Mouse (Mus musculus): ENCODE results near the gene Dnah8. TPM values are rescaled to one million over a fixed set of nuclear protein-coding genes. Genes with fewer than 3 reads are reported as not detected.

Dnah8 gene
- polyA plus RNA-seq, 1 experiment from 2014 or later: 4.4 TPM

DNA sequence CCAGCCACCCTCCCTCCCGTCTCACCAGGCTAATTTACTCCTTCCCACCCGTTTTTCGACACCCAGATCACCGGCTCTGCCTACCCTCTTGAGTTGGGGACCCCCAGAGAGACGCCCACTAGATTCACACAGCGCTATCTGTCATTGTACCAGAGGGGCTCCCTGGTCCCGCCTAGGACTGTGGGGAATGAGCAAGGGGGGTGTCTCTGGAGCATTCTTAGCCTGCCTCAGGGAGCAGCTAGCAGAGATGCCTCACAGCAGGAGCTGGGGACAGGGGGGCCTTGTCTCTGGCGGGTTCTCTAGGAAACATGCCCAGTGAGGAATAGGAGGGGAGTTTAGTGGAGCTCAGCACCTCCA is 287.6 kb downstream of the Dnah8 start:
- Histone ChIP-seq H3K9me3 (ENCODE audit: control insufficient read depth, low read length) (no peaks in the 10 kb centered on the region), H3K27me3 (replicated peaks; ENCODE audit: control insufficient read depth, insufficient read depth, low read length) (peaks cover 3% of the 10 kb centered on the region; the same call in 1 of the 2 replicates), H3K9ac (ENCODE audit: low read depth, low read length) (no peak overlapping the region), H3K36me3 (ENCODE audit: control insufficient read depth, insufficient read depth, low read length) (no peaks in the 10 kb centered on the region), H3K4me2 (no peak overlapping the region), H3K4me3 (ENCODE audit: low read depth, low read length) (no peak overlapping the region), H3K27ac (ENCODE audit: low read depth, low read length) (no peak overlapping the region), H3K4me1 (replicated peaks; ENCODE audit: control insufficient read depth, insufficient read depth, low read length) (no peaks in the 10 kb centered on the region)
- WGBS: 50% methylated on average over 8 of the region's 8 CpGs
- ATAC-seq (replicated peaks; ENCODE audit: low FRiP score) (no peak), DNase-seq (ENCODE audit: low spot score) (no peak)

DNA sequence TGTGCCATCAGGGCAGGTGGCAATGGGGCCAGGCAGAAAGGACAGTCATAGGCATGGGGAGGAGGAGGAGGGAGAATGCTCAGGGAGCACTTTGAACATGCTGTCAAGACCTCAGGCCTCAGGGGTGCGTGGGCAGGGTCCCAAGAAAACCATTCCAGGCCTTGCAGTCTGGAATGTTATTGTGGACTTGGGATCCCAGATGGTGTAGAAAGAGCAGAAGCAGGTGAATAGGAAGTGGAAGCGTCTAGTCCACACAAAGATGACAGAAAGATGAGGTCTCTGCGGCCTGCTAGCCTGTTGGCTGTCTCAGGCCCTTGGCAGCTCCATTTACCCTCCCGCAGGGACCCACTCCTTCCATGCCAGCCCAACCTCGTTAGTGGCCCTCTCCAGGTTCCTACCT is 288.4 kb downstream of the Dnah8 start:
- Histone ChIP-seq H3K27ac (ENCODE audit: low read depth, low read length) (no peak overlapping the region), H3K4me2 (no peak overlapping the region), H3K9me3 (ENCODE audit: control insufficient read depth, low read length) (no peaks in the 10 kb centered on the region), H3K36me3 (ENCODE audit: control insufficient read depth, insufficient read depth, low read length) (no peaks in the 10 kb centered on the region), H3K27me3 (replicated peaks; ENCODE audit: control insufficient read depth, insufficient read depth, low read length) (peaks cover 3% of the 10 kb centered on the region; the same call in 1 of the 2 replicates), H3K9ac (ENCODE audit: low read depth, low read length) (no peak overlapping the region), H3K4me1 (replicated peaks; ENCODE audit: control insufficient read depth, insufficient read depth, low read length) (no peaks in the 10 kb centered on the region), H3K4me3 (ENCODE audit: low read depth, low read length) (no peak overlapping the region)
- DNase-seq (ENCODE audit: low spot score) (no peak), ATAC-seq (replicated peaks; ENCODE audit: low FRiP score) (no peak)
- 60% methylated on average over 5 of the region's 5 CpGs for WGBS

DNA sequence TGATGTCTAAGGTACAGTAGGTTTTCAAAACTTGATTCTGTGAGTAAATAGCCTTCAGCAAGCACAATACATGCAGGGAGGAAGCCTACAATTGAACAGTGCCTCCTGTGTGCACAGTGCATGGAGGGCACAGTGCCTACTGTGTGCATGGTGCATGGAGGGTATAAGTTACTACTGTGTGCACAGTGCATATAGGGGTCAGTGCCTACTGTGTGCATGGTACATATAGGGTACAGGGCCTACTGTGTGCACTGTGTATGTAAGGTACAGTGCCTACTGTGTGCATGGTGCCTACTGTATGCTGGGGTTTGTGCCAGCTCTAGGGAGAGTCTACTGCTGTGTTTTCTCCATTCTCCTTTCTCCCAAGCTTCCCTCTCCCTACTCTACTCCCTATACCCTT is 290.1 kb downstream of the Dnah8 start:
- Histone ChIP-seq H3K4me3 (ENCODE audit: low read depth, low read length) (no peak overlapping the region), H3K27me3 (replicated peaks; ENCODE audit: control insufficient read depth, insufficient read depth, low read length) (peaks cover 3% of the 10 kb centered on the region; the same call in 1 of the 2 replicates), H3K36me3 (ENCODE audit: control insufficient read depth, insufficient read depth, low read length) (no peaks in the 10 kb centered on the region), H3K4me2 (no peak overlapping the region), H3K9ac (ENCODE audit: low read depth, low read length) (no peak overlapping the region), H3K27ac (ENCODE audit: low read depth, low read length) (no peak overlapping the region), H3K9me3 (ENCODE audit: control insufficient read depth, low read length) (no peaks in the 10 kb centered on the region), H3K4me1 (replicated peaks; ENCODE audit: control insufficient read depth, insufficient read depth, low read length) (no peaks in the 10 kb centered on the region)
- no peak for ATAC-seq (replicated peaks; ENCODE audit: low FRiP score)
- DNase-seq (ENCODE audit: low spot score): no peak

DNA sequence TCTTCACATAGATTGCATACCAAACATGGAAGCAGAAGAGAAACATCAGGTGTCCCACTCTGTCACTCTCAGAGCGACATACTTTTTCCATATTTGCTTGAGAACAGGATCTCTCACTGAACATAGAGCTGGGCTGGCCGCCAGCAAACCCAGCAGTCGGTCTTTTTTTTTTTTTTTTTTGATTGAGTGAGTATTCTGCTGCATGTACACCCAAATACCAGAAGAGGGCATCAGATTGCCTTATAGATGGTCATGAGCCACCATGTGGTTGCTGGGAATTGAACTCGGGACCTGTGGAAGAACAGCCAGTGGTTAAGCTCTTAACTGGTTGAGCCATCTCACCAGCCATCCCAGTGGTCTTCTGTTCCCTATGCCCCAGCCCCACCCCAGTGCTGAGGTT is 299.4 kb downstream of the Dnah8 start:
- ATAC-seq (replicated peaks; ENCODE audit: low FRiP score): no peak
- Histone ChIP-seq H3K27me3 (replicated peaks; ENCODE audit: control insufficient read depth, insufficient read depth, low read length) (no peaks in the 10 kb centered on the region), H3K9me3 (ENCODE audit: control insufficient read depth, low read length) (no peaks in the 10 kb centered on the region), H3K36me3 (ENCODE audit: control insufficient read depth, insufficient read depth, low read length) (no peaks in the 10 kb centered on the region), H3K27ac (ENCODE audit: low read depth, low read length) (no peak overlapping the region), H3K4me2 (no peak overlapping the region), H3K4me1 (replicated peaks; ENCODE audit: control insufficient read depth, insufficient read depth, low read length) (no peaks in the 10 kb centered on the region), H3K4me3 (ENCODE audit: low read depth, low read length) (no peak overlapping the region), H3K9ac (ENCODE audit: low read depth, low read length) (no peak overlapping the region)
- 63% methylated on average over 4 of the region's 4 CpGs for WGBS
- DNase-seq (ENCODE audit: low spot score): no peak

Other genes starting within 250 kb of the Dnah8 start
- 28.6 and 33.4 TPM in 2 replicates for gene Btbd9, start 47.9 kb upstream of the Dnah8 start, polyA plus RNA-seq (2014; fragmentation: Nextera tagmentation; extraction: Ambion mirVana)
- gene Glo1, start 2.5 kb downstream of the Dnah8 start, polyA plus RNA-seq (2014; fragmentation: Nextera tagmentation; extraction: Ambion mirVana): 310 and 314 TPM in 2 replicates